In the genomic region with DNA sequence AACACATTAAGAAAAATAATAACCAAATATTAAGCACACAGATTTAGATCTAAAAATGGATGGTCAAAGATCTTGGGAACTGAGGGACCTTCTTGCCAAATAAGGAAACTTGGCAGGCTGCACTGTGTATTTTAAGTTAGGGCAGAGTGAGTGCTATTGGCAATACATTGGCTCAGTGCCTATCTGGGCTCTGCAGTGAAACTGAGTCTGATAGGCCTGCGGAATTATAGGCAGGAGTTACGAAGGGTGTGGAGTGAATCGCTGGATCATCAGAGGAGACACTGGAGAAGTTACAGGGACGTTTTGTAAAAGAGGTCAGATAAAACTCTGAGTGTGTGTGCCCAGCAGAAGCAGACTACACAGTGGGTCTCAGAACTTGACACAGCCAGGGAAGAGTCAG, we compare ENCODE assay signal across 7 mouse cellular contexts. TPM values are rescaled to one million over a fixed set of nuclear protein-coding genes. Genes with fewer than 3 reads are reported as not detected.
A peak's percentile ranks its signal among the peaks of the same experiment; 100 is the strongest.
DNase-seq lines count a peak whose midpoint lies in the region; ATAC-seq and TF ChIP-seq lines count a peak whose summit lies in the region.

No protein-coding gene starts in this region.

- peak overlapping the region; percentile 51 for H3K9ac ChIP-seq in heart, adult 2 months (ENCODE audit: low read depth, low read length)
- peak overlapping the region; percentile 53 for H3K9ac ChIP-seq in liver, postnatal 0 days (replicated peaks)

- intact Hi-C loops in heart, adult 2 months (cut with DNase I): loop anchor here (5.0 kb wide), 1 partner anchor 50 kb away; no protein-coding TSS in a partner anchor

- H3K4me2 ChIP-seq in liver, postnatal 0 days (ENCODE audit: low read depth, low read length): peak overlapping the region; percentile 66

- no peak for TF ChIP-seq EP300 in heart, adult 2 months (IDR thresholded peaks at IDR 0.05; ENCODE audit: insufficient read depth, low read depth, low read length)
- peak; percentile 85 for TF ChIP-seq EP300 in liver, postnatal 0 days (IDR thresholded peaks at IDR 0.05; ENCODE audit: low read depth)

- peaks cover 2% of the 10 kb centered on the region for H3K79me2 ChIP-seq in heart, adult 2 months (replicated peaks; ENCODE audit: control insufficient read depth, insufficient read depth, low read length)

- TF ChIP-seq POLR2A in heart, adult 2 months (IDR thresholded peaks at IDR 0.05; ENCODE audit: insufficient read depth, low read depth, low read length): no peak

- H3K4me1 ChIP-seq in heart, adult 2 months (ENCODE audit: control insufficient read depth, insufficient read depth, low read length): peaks cover 13% of the 10 kb centered on the region
- H3K4me1 ChIP-seq in liver, postnatal 0 days (ENCODE audit: insufficient read depth): peaks cover 15% of the 10 kb centered on the region

- H3K36me3 ChIP-seq in heart, adult 2 months (ENCODE audit: control insufficient read depth, insufficient read depth, low read length): no peaks in the 10 kb centered on the region; the same call in none of the 2 replicates
- H3K36me3 ChIP-seq in liver, postnatal 0 days (replicated peaks; ENCODE audit: insufficient read depth, low read length): no peaks in the 10 kb centered on the region

- no peak for TF ChIP-seq CTCF in heart, adult 2 months (IDR thresholded peaks at IDR 0.05)
- no peak for TF ChIP-seq CTCF in liver, postnatal 0 days (IDR thresholded peaks at IDR 0.05; ENCODE audit: low read depth)

- peak overlapping the region; percentile 97 for H3K27ac ChIP-seq in heart, adult 2 months
- H3K27ac ChIP-seq in liver, postnatal 0 days (ENCODE audit: low read depth): peak overlapping the region; percentile 79

- 23% methylated on average over 4 of the region's 4 CpGs for WGBS in heart, adult 2 months
- 19% methylated on average over 4 of the region's 4 CpGs for WGBS in liver, postnatal 0 days (ENCODE audit: insufficient replicate concordance)

- H3K27me3 ChIP-seq in heart, adult 2 months (ENCODE audit: control insufficient read depth, insufficient read depth, low read length): no peaks in the 10 kb centered on the region
- H3K27me3 ChIP-seq in liver, postnatal 0 days (ENCODE audit: insufficient read depth, low read length): no peaks in the 10 kb centered on the region

- no peaks in the 10 kb centered on the region for H3K9me3 ChIP-seq in liver, postnatal 0 days (ENCODE audit: low read length)

- H3K4me3 ChIP-seq in heart, adult 2 months: peak overlapping the region; percentile 74
- peak overlapping the region; percentile 24 for H3K4me3 ChIP-seq in liver, postnatal 0 days (ENCODE audit: low read depth, low read length)

- peak; percentile 89 for ATAC-seq in liver, postnatal 0 days

- peak; percentile 23 for DNase-seq in urinary bladder, postnatal 14 days (ENCODE audit: low spot score)
- no peak for DNase-seq in urinary bladder, adult 2 months (ENCODE audit: low spot score)
- DNase-seq in heart, adult 2 months: peak in 1 of 2 experiments; percentile 43
- DNase-seq in liver, postnatal 0 days: peak; percentile 82
- DNase-seq in cerebellum, adult 11-12 months: no peak
- DNase-seq in right cerebral cortex, postnatal 14 days: no peak
- DNase-seq in ovary, postnatal 36 days (ENCODE audit: low spot score): no peak

RNA-seq across cellular contexts. Expression of gene Map3k20, which starts 1.7 kb away (rescaled TPM):
- 54.3 and 84.8 TPM in 2 replicates for polyA plus RNA-seq in urinary bladder, adult 2 months (2012; rRNA removed)
- total RNA-seq in heart, adult 2 months (2021): 100 to 1,000 TPM; 275 to 303 TPM
- polyA plus RNA-seq in heart, adult 2 months (2012; rRNA removed): 75.1 and 124 TPM in 2 replicates
- polyA plus RNA-seq in liver, postnatal 0 days (2015; fragmentation: Nextera tagmentation; extraction: Ambion mirVana): 4.0 and 4.8 TPM in 2 replicates

Comparison
In these comparisons a context has a peak if more than half of its experiments do, and no peak if none do; other contexts are left out.
1. DNase-seq: peak in urinary bladder, postnatal 14 days (single experiment) and liver, postnatal 0 days (single experiment); none in urinary bladder, adult 2 months (single experiment), cerebellum, adult 11-12 months (single experiment), right cerebral cortex, postnatal 14 days (single experiment) and ovary, postnatal 36 days (single experiment).